Mouse (Mus musculus) adrenal gland (tissue): ENCODE measurements around the gene Ccdc83.

Experiments used
- intact Hi-C: fragments of 180-260 bp; cut with DNase I; formaldehyde crosslinking; loops from one replicate; pipeline ENCODE4 v1.15.1; 2025
- long read RNA-seq, 2 experiments: library from polyadenylated mRNA; unstranded; transcript quantifications; one replicate each; pipeline ENCODE4 v2.0.0; 2020; ENCODE audit warnings: borderline replicate concordance in 1 of 2; ENCODE audit not compliant: insufficient replicate concordance in 1 of 2

Gene Ccdc83
- long read RNA-seq, experiment 1: 0 reads
- long read RNA-seq, experiment 2: 0 reads

DNA sequence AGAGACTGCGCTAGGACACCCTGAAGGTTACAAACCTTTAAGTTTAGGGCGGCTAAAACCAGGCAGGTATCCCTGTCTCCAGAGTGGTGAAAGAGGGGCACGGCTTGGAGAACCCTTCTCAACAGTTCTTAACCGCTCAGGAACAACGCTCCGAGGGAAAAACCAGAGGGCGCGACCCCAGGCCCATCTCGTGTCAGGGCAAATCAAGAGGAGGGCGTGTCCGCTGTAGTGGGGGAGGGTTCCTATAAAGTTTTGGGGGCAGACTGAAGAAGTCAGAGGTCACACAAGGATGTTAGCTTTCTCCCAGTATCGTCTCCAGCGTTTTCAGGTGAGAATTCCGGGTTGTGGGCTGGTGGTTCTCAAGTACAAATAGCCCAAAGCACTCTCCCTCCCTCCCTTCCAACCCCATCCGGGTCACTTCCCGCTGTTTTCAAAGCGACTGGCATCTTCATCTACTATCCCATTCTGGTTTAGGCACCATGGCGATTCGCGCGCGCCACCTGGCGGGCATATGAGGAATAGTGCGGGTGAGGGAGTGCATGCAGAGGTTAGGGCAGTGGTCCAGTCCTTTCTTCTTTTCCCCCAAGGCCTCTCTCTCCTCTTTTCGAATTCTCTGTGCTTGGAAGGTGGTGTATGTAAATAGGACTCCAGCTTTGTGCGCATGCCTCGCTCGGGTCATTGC is at the start of gene Ccdc83:
Gene Ccdc83, minus strand, starts transcription at position 489 of the 682 bp plus-strand sequence.
- intact Hi-C loops: loop anchor here (5.0 to 10.0 kb wide), 2 partner anchors 111 to 268 kb away; no protein-coding TSS in a partner anchor

- intact Hi-C loops: no loop called here
Measured at GRCm38 (mm10) chr7:90313421-90313820, 47.8 kb upstream of the Ccdc83 start.

DNA sequence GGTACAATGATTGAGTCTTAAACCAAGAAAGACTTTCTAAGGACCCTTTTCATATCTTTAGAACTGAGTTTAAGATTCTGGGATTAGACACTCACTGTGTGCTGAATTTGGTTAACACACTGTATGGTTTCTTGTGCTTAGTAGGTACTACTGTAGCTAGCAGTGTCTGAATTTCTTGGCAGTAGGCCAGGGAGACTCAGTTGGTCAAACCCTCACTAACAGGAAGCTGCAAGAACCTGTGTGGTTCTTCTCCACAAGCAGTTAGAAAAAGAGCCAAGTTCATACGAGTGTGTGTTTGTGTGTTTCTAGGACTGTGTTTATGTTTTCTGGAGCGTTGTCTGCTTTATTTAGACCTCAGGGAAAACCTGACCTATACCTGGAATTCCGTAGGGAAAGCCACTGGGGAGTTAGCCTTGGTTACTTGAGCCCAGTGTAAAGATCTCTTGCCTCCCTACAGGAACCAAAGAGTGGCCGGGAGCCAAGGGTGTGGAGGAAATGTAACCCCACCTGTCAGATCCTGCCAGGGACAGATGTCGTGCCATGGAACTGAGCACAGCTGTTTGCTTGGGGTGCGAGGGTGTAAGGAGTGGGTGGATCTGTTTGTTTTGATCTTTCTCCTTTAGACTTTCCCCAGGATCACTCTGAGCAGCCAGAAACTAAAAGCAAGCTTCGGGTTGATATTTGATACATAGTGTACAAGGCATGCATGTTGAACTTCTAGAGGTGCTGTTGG is 46.7 kb upstream of the Ccdc83 start:
- intact Hi-C loops: no loop called here

- intact Hi-C loops: no loop called here
Measured at GRCm38 (mm10) chr7:90308003-90308402, 42.4 kb upstream of the Ccdc83 start.

DNA sequence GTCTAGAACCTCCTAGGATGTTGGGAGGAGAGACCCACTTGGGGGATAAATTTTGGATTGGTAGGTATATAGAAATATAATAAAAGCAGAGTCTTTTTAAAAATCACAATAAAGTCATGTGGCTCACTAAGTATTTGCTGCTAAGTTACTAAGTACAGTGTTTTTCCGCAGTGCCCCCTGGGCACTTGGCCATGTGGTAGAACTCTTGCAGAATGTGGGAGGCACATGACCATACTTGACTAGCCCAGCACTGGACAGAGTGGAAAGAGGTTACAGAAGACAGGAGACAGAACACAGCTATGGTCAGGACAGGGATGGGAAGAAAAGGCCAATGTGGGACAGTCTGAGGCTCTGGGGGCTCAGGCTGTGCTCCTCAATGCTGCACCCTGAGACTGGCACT is 41.4 kb upstream of the Ccdc83 start:
- intact Hi-C loops: no loop called here

DNA sequence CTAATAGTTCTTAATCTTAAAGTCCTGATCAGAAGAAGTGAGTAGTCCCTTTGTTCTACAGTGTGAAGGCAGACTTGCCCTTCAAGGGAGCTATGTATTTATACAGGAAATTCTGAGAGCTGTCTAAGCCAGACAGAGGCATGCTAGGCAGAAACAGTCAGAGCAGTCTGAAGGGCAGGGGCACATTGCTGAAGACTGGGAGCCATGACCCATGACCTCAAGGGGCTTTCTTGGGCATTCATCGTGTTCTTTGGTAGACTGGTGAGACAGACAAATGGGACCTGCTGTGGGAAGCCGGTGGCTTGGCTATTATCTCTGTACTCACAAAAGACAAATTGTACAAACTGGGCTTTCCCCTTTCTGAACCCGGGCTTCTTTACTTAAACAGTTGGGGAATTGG is 40.5 kb upstream of the Ccdc83 start:
- intact Hi-C loops: no loop called here

- intact Hi-C loops: no loop called here
Measured at GRCm38 (mm10) chr7:90302647-90303552, 37.3 kb upstream of the Ccdc83 start.

- intact Hi-C loops: no loop called here
Measured at GRCm38 (mm10) chr7:90301942-90302646, 36.5 kb upstream of the Ccdc83 start, which contains the start of gene Sytl2. Sytl2 (plus strand) TSS chr7:90302252.

- intact Hi-C loops: no loop called here
Measured at GRCm38 (mm10) chr7:90291885-90292284, 26.3 kb upstream of the Ccdc83 start.

DNA sequence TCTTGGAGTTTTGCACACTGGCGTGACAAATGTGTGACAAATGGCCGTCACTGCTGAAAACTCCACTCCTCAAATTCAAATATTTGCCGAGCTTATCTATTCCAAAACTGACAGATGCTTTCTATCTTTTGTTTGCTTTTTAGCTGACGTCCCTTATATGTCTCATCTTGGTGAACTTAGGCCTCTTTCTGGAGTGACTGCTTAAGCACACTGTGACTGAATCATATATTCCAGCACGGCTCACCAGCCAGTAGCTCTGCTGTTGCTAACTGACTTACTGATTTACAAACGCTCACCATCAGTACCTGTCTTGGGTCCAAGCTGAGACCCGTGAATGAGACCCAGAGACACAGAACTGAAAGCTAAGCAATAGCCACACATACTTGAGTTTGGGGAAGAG is 19.2 kb upstream of the Ccdc83 start:
- intact Hi-C loops: loop anchor here (5.0 to 10.0 kb wide), 2 partner anchors 123 to 220 kb away; no protein-coding TSS in a partner anchor

DNA sequence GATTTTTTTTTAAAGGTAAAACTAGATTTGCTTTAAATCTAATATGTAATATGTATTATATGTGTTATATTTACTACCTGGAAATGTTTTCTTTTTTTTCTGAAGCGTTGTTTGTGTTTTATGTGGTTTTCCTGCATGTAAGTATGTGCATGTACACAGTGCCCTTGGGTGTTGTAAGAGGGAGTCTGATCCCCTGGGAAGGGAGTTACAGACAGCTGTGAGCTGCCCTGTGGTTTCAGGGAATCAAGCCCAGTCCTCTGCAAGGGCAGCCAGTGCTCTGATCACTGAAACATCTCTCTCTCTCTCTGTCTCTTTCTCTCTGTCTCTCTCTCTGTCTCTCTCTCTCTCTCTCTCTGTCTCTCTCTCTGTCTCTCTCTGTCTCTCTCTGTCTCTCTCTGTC is 17.2 kb upstream of the Ccdc83 start:
- intact Hi-C loops: loop anchor here (5.0 to 10.0 kb wide), 2 partner anchors 125 to 222 kb away; no protein-coding TSS in a partner anchor

DNA sequence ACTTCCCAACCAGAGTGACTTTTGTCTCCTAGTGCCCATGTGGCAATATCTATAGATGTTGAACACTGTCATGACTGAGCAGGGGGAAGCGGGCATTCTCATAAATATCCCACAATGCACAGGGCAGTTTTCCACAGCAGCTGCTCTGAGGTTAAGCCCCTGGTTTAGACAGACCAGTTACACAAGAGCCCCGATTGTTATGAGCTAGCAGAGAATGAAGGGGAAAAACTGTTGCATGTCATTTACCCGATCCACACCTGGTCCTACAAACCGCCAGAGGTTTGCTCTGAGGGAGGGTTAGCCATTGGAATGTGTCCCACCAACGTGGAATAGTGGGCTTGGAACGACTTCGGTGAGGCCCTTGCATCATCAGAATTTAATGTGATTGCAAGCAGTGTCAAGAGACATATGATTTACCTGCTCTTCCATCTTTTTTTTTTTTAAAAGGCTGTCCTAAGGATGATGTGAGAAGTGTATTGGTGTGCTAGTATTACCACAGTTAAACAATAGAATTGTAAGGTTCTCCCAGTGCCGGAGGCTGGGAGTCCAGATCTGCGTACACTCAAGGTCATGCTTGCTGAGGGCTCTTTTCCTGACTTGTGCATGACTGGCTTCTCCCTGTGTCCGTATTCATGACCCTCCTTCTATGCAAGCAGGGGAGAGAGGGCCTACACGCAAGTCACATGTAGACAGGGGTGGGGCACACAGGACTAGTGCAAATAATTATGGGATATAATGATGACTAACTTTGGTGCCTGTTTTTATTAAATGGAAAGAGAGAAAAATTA is 16.4 kb upstream of the Ccdc83 start:
- intact Hi-C loops: loop anchor here (5.0 to 10.0 kb wide), 2 partner anchors 125 to 223 kb away; no protein-coding TSS in a partner anchor

DNA sequence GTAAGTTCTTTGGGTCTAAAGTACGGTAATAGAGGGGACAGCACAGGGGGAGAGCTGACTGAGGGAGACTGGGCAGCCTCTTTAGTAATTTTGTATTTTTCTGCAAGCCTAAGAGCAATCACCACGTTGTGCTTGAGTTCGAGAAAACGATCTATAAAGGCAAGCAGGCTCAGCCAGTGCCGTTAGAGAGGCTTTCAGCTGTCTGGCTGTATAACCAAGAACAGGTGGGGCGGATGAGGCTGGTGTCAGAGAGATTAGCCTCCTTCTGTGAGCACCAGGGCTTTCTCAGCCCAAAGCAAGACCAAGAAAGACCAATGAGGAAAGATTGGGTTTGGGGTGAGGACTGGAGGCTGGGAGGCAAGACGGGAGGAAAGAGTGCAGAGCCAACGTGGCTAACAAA is 15.3 kb upstream of the Ccdc83 start:
- intact Hi-C loops: loop anchor here (5.0 to 10.0 kb wide), 2 partner anchors 126 to 224 kb away; no protein-coding TSS in a partner anchor

DNA sequence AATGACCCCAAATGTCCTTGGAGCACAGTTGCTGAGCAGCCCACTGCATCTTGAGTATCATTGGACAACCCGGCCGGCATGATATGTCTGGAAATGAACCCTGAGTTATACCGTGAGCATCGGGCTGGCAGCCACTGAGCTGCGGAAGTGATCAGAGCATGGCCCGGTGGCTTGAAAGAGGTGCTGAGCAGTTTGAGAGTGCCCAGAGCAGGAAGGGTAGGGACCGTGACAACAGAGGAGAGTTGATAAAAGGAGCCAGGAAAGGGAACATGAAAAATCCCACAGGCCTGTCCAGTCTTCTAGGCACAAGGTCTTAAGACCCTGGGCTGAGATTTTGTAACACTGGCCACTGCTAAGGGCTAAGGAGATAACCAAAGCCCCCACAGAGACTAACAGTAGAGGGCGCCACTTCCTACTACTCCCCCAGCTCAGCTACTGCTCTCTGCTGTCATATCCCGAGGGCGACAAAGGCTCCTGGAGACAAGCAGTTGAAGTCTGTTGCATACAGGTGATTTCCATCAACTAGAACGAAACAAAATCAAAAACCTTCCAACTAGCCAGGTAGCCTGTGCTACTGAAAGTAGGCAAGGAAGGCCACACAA is 14.8 kb upstream of the Ccdc83 start:
- intact Hi-C loops: loop anchor here (5.0 to 10.0 kb wide), 2 partner anchors 127 to 224 kb away; no protein-coding TSS in a partner anchor

GRCm38 (mm10) chr7:90279136-90279535 is 13.6 kb upstream of the Ccdc83 start:
- intact Hi-C loops: no loop called here

DNA sequence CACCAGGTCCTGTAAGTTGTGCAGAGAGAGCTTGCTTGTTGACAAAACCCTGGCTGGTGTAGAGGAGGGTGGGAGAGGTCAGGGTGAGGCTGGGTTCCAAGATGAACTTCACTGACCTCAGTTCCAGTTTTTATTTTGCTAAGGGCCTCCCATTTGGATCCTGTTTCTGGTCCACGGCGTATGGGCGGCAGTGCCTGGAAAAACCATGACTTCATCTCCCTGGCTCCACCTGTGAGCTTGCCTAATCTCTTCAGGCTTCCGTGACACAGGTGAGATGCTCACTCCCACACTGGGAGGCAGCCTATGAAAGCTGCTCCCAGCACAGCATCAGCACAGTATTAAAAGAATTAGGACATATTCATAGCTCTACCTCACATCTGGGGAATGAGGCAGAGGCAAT is 12.2 kb upstream of the Ccdc83 start:
- intact Hi-C loops: no loop called here

- intact Hi-C loops: no loop called here
Measured at GRCm38 (mm10) chr7:90277246-90277645, 11.7 kb upstream of the Ccdc83 start.

GRCm38 (mm10) chr7:90274561-90275100 is 9.1 kb upstream of the Ccdc83 start:
- intact Hi-C loops: no loop called here

GRCm38 (mm10) chr7:90270141-90270540 is 4.6 kb upstream of the Ccdc83 start:
- intact Hi-C loops: no loop called here
